Mouse (Mus musculus) small intestine, adult 2 months (tissue): ENCODE measurements around the gene Wnt11. TPM values are rescaled to one million over a fixed set of nuclear protein-coding genes. Genes with fewer than 3 reads are reported as not detected.

Source experiments
- H3K27ac ChIP-seq: fragments of 200-500 bp; 2 replicates; pipeline ENCODE4 v1.5.1; 2012; ENCODE audit warnings: low read depth, low read length, control low read depth, inconsistent platforms; ENCODE audit not compliant: insufficient read depth
- H3K27me3 ChIP-seq: fragments of 200-500 bp; 2 replicates; pipeline ENCODE4 v1.6.1; 2012; ENCODE audit warnings: mild to moderate bottlenecking, moderate library complexity, low read length, inconsistent platforms; ENCODE audit not compliant: control insufficient read depth, insufficient read depth
- H3K36me3 ChIP-seq: fragments of 200-500 bp; 2 replicates; pipeline ENCODE4 v1.6.1; 2012; ENCODE audit warnings: mild to moderate bottlenecking, low read length, control low read depth, inconsistent platforms; ENCODE audit not compliant: control insufficient read depth, insufficient read depth
- H3K4me1 ChIP-seq: fragments of 200-500 bp; 2 replicates; pipeline ENCODE4 v1.6.1; 2012; ENCODE audit warnings: low read length, inconsistent platforms, mixed read lengths; ENCODE audit not compliant: control insufficient read depth, insufficient read depth, insufficient read length
- H3K4me3 ChIP-seq: fragments of 200-500 bp; 2 replicates; pipeline ENCODE4 v1.5.1; 2012; ENCODE audit warnings: low read depth, mild to moderate bottlenecking, control low read depth, inconsistent platforms, low read length, moderate library complexity
- CTCF ChIP-seq: fragments of 200-500 bp; IDR thresholded peaks from 2 replicates; pipeline ENCODE4 v1.5.1; 2012; ENCODE audit warnings: low read depth, mild to moderate bottlenecking, control low read depth, inconsistent platforms, low read length, moderate library complexity, mixed read lengths; ENCODE audit not compliant: insufficient replicate concordance, insufficient read length; ENCODE audit errors: extremely low read depth
- POLR2A ChIP-seq: fragments of 200-500 bp; IDR thresholded peaks from 2 replicates; pipeline ENCODE4 v1.6.1; 2012; ENCODE audit warnings: low read depth, mild to moderate bottlenecking, control low read depth, inconsistent platforms, low read length, moderate library complexity
- WGBS: fragments of 180-500 bp; shearing (Covaris S2); methylation state at CpG from one replicate; pipeline ENCODE4 v1.1.7; 2018; 5-methylcytosine and 5-hydroxymethylcytosine counted together
- polyA plus RNA-seq: library from polyadenylated mRNA; depleted of rRNA; stranded (reverse); fragments of >200 nt; gene quantifications from 2 replicates; pipeline ENCODE4 v1.2.3, GENCODE M21; 2012

Wnt11 gene
- polyA plus RNA-seq, 1 experiment: 2.8 TPM

- Histone ChIP-seq H3K36me3 (no peaks in the 10 kb centered on the region), H3K27ac (no peak overlapping the region), H3K4me3 (no peak overlapping the region), H3K27me3 (no peaks in the 10 kb centered on the region), H3K4me1 (no peaks in the 10 kb centered on the region)
- 35% methylated on average over 12 of the region's 12 CpGs for WGBS
- TF ChIP-seq CTCF (no peak), POLR2A (no peak)
Observed at GRCm38 (mm10) chr7:98867053-98867793, 32.3 kb downstream of the Wnt11 start.

GRCm38 (mm10) chr7:98867794-98868150 is 32.9 kb downstream of the Wnt11 start:
- Histone ChIP-seq H3K4me1 (no peaks in the 10 kb centered on the region), H3K27me3 (no peaks in the 10 kb centered on the region), H3K36me3 (no peaks in the 10 kb centered on the region), H3K4me3 (no peak overlapping the region), H3K27ac (no peak overlapping the region)
- WGBS: 66% methylated on average over 2 of the region's 2 CpGs
- no peak for TF ChIP-seq CTCF
- TF ChIP-seq POLR2A: no peak

GRCm38 (mm10) chr7:98869070-98869469 is 34.2 kb downstream of the Wnt11 start:
- Histone ChIP-seq H3K27me3 (no peaks in the 10 kb centered on the region), H3K4me3 (no peak overlapping the region), H3K36me3 (no peaks in the 10 kb centered on the region), H3K4me1 (no peaks in the 10 kb centered on the region), H3K27ac (no peak overlapping the region)
- 68% methylated on average over 3 of the region's 3 CpGs for WGBS
- TF ChIP-seq CTCF: no peak
- TF ChIP-seq POLR2A: no peak

GRCm38 (mm10) chr7:98870791-98871190 is 35.9 kb downstream of the Wnt11 start:
- H3K4me3 ChIP-seq: no peak overlapping the region
- peaks cover 6% of the 10 kb centered on the region; the same call in 1 of the 2 replicates for H3K4me1 ChIP-seq
- 49% methylated on average over 12 of the region's 12 CpGs for WGBS
- H3K36me3 ChIP-seq: no peaks in the 10 kb centered on the region
- H3K27me3 ChIP-seq: no peaks in the 10 kb centered on the region
- TF ChIP-seq POLR2A: no peak
- no peak for TF ChIP-seq CTCF
- H3K27ac ChIP-seq: no peak overlapping the region

GRCm38 (mm10) chr7:98871882-98872281 is 37.0 kb downstream of the Wnt11 start:
- no peak overlapping the region for H3K27ac ChIP-seq
- no peaks in the 10 kb centered on the region for H3K36me3 ChIP-seq
- no peak overlapping the region for H3K4me3 ChIP-seq
- WGBS: 51% methylated on average over 12 of the region's 12 CpGs
- TF ChIP-seq CTCF (no peak), POLR2A (no peak)
- H3K27me3 ChIP-seq: no peaks in the 10 kb centered on the region
- H3K4me1 ChIP-seq: peaks cover 6% of the 10 kb centered on the region; the same call in 1 of the 2 replicates

- 91% methylated on average over 12 of the region's 12 CpGs for WGBS
- H3K27ac ChIP-seq: no peak overlapping the region
- TF ChIP-seq CTCF: no peak
- peaks cover 6% of the 10 kb centered on the region; the same call in 1 of the 2 replicates for H3K4me1 ChIP-seq
- no peaks in the 10 kb centered on the region for H3K36me3 ChIP-seq
- no peak overlapping the region for H3K4me3 ChIP-seq
- no peaks in the 10 kb centered on the region for H3K27me3 ChIP-seq
Observed at GRCm38 (mm10) chr7:98873316-98873715, 38.4 kb downstream of the Wnt11 start.

GRCm38 (mm10) chr7:98874411-98874951 is 39.6 kb downstream of the Wnt11 start:
- Histone ChIP-seq H3K27me3 (no peaks in the 10 kb centered on the region), H3K4me3 (no peak overlapping the region), H3K27ac (no peak overlapping the region), H3K4me1 (peaks cover 6% of the 10 kb centered on the region; the same call in 1 of the 2 replicates), H3K36me3 (no peaks in the 10 kb centered on the region)
- TF ChIP-seq POLR2A (no peak), CTCF (no peak)
- WGBS: 21% methylated on average over 6 of the region's 6 CpGs
